Mouse (Mus musculus): ENCODE results near the gene Vmn1r116. TPM values are rescaled to one million over a fixed set of nuclear protein-coding genes. Genes with fewer than 3 reads are reported as not detected.
"Not testable (repeated sequence)": the region's sequence is repeated elsewhere in the genome, so short reads cannot be mapped to it uniquely, and the experiment has no call there.

Gene Vmn1r116
- polyA plus RNA-seq (2012; rRNA removed), result not detected in 2 replicates

DNA sequence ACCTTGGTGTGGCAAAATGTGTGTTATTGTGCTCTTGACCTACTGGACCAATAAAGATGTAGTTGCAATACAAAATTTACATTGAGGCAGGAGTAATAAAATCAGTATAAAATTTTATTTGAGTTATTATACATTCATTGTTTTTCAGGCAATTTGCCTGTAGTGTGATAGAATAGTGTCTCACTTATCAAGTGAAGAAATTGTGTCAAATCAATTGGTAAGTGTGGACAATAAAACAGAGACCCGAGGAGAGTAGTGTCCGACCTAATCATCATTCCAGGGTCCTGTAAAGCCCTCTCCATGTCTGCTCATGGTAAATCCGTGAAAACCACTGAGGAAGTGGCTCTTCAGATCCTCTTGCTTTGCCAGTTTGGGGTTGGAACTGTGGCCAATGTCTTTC is at the start of gene Vmn1r116:
Gene Vmn1r116, plus strand, starts transcription at position 301 of the 400 bp plus-strand sequence.
- not testable (repeated sequence) for DNase-seq (ENCODE audit: low read depth, low spot score)
- WGBS, result 48% methylated on average over 3 of the region's 3 CpGs

DNA sequence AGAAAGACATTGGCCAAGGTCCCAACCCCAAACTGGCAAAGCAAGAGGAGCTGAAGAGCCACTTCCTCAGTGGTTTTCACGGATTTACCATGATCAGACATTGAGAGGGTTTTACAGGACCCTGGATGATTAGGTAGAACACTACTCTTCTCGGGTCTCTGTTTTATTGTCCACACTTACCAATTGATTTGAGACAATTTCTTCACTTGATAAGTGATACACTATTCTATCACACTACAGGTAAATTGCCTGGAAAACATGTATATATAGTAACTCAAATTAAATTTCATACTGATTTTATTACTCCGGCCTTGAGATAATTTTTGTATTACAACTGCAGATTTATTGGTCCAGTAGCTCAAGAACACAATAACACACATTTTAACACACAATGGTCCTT is 27.2 kb upstream of the Vmn1r116 start, which contains the start of gene Vmn1r115:
Gene Vmn1r115, minus strand, starts transcription at position 101 of the 400 bp plus-strand sequence.
- DNase-seq (ENCODE audit: low read depth, low spot score), result not testable (repeated sequence)
- WGBS, result 80% methylated on average over 1 of the region's 3 CpGs

DNA sequence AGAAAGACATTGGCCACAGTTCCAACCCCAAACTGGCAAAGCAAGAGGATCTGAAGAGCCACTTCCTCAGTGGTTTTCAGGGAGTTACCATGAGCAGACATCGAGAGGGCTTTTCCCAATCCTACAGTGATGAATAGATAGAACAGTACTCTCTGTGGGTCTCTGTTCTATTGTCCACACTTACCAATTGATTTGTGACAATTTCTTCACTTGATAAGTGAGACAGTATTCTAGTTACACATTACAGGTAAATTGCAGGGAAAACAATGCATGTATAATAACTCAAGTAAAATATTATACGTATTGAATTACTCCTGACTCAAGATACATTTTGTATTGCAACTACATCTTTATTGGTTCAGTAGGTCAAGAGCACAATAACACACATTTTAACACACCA is 12.0 kb downstream of the Vmn1r116 start, which contains the start of gene Vmn1r117:
Gene Vmn1r117, minus strand, starts transcription at position 101 of the 400 bp plus-strand sequence.
- no CpG with 5 or more reads among the region's 2 CpGs for WGBS
- not testable (repeated sequence) for DNase-seq (ENCODE audit: low read depth, low spot score)

DNA sequence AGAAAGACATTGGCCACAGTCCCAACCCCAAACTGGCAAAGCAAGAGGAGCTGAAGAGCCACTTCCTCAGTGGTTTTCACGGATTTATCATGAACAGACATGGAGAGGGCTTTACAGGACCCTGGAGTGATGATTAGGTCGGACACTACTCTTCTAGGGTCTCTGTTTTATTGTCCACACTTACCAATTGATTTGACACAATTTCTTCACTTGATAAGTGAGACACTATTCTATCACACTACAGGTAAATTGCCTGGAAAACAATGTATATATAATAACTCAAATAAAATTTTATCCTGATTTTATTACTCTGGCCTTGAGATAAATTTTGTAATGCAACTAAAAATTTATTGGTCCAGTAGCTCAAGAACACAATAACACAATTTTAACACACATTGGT is 40.2 kb downstream of the Vmn1r116 start, which contains the start of gene Vmn1r118:
Gene Vmn1r118, minus strand, starts transcription at position 101 of the 400 bp plus-strand sequence.
- no CpG with 5 or more reads among the region's 2 CpGs for WGBS

More for the DNA sequence above, 40.2 kb downstream of the Vmn1r116 start, which contains the start of gene Vmn1r118:
- not testable (repeated sequence) for DNase-seq (ENCODE audit: low read depth, low spot score)

Other genes with a start within 250 kb of the Vmn1r116 start
- not detected in 2 replicates for gene Vmn1r107, start 203.3 kb upstream of the Vmn1r116 start, polyA plus RNA-seq (2012; rRNA removed)
- not detected in 2 replicates for gene Vmn1r111, start 169.0 kb upstream of the Vmn1r116 start, polyA plus RNA-seq (2012; rRNA removed)
- gene Gm10668, start 141.6 kb upstream of the Vmn1r116 start, polyA plus RNA-seq (2012; rRNA removed), result not detected in 2 replicates
- not detected in 2 replicates for gene Vmn1r112, start 101.1 kb upstream of the Vmn1r116 start, polyA plus RNA-seq (2012; rRNA removed)
- not detected in 2 replicates for gene Vmn1r113, start 85.0 kb upstream of the Vmn1r116 start, polyA plus RNA-seq (2012; rRNA removed)
- gene Vmn1r114, start 60.1 kb upstream of the Vmn1r116 start, polyA plus RNA-seq (2012; rRNA removed), result not detected in 2 replicates
- gene Vmn1r115, start 27.3 kb upstream of the Vmn1r116 start, polyA plus RNA-seq (2012; rRNA removed), result not detected in 2 replicates
- gene Vmn1r117, start 11.9 kb downstream of the Vmn1r116 start, polyA plus RNA-seq (2012; rRNA removed), result not detected in 2 replicates
- gene Vmn1r118, start 40.1 kb downstream of the Vmn1r116 start, polyA plus RNA-seq (2012; rRNA removed), result not detected in 2 replicates
- gene Vmn1r119, start 140.2 kb downstream of the Vmn1r116 start, polyA plus RNA-seq (2012; rRNA removed), result not detected in 2 replicates
- not detected in 2 replicates for gene Vmn1r120, start 181.5 kb downstream of the Vmn1r116 start, polyA plus RNA-seq (2012; rRNA removed)
- not detected in 2 replicates for gene Vmn1r121, start 226.3 kb downstream of the Vmn1r116 start, polyA plus RNA-seq (2012; rRNA removed)

Measured in large intestine, adult 2 months (tissue).